Mouse (Mus musculus) stomach, postnatal 0 days (tissue): Measurements from ENCODE around the gene Naa16.
A peak's percentile ranks its signal among the peaks of the same experiment; 100 is the strongest.

Experiments used
- CTCF ChIP-seq: IDR thresholded peaks from 2 replicates; pipeline ENCODE4 v1.5.1; 2016; ENCODE audit warnings: antibody characterized with exemption, low read depth, mild to moderate bottlenecking, moderate library complexity
- EP300 ChIP-seq: optimal IDR thresholded peaks from 2 replicates; pipeline ENCODE3; 2016; ENCODE audit warnings: antibody characterized with exemption

DNA sequence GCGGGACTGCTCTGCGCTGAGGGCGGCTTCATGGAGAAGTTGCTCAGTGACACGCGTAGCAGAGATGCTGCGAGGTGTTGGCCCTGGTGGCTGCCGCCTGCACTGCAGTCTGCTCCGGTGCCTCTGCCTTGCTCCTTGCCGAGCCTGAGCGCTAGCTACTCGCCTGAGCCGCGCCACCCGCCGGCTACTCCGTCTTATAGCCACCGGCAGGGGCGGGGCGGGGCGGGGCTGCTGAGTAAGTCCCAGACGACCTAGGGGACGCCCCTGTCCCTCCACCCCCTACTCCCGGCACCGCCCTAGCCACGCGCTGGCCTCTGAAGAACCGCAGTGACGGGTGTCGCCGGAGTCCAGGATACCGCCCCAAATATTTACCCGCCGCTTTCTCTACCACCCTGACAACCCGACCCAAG, 89.1 kb downstream of the Naa16 start, which contains the start of gene Rgcc:
- peak; percentile 90 for TF ChIP-seq CTCF
- TF ChIP-seq EP300 = no peak
